Mouse (Mus musculus): ENCODE measurements around the gene Muc20. TPM values are rescaled to one million over a fixed set of nuclear protein-coding genes. Genes with fewer than 3 reads are reported as not detected.

Muc20 gene
- total RNA-seq, 2 experiments from 2014 or later = not detected

Other genes with a start within 250 kb of the Muc20 start
- 10 to 100 TPM; 59.3 to 67.3 TPM for gene Tfrc, start 188.5 kb downstream of the Muc20 start, total RNA-seq (2021)
- 100 to 1,000 TPM; 163 to 165 TPM for gene Tnk2, start 153.6 kb downstream of the Muc20 start, total RNA-seq (2021)
- not detected for gene Muc4, start 61.5 kb downstream of the Muc20 start, total RNA-seq (2021)
- gene Smbd1, start 13.0 kb upstream of the Muc20 start, total RNA-seq (2021) = not detected
- 100 to 1,000 TPM; 115 to 122 TPM for gene Fyttd1, start 80.1 kb upstream of the Muc20 start, total RNA-seq (2021)
- gene Rubcn, start 80.3 kb upstream of the Muc20 start, total RNA-seq (2021) = 10 to 100 TPM; 54.2 to 54.3 TPM
- 10 to 100 TPM; 34.7 to 38.7 TPM for gene Lrch3, start 116.7 kb upstream of the Muc20 start, total RNA-seq (2021)

Data from layer of hippocampus, postnatal 25 days (tissue).